Mouse (Mus musculus) embryonic facial prominence, embryonic 13.5 days (tissue): ENCODE results near the gene Cpsf2. TPM values are rescaled to one million over a fixed set of nuclear protein-coding genes. Genes with fewer than 3 reads are reported as not detected.

Source experiments
- ATAC-seq: fragments of 200-750 bp; cut with Nextera tagmentation; 2 replicates; pipeline ENCODE4 v1.8.0; 2017; ENCODE audit warnings: low read depth; ENCODE audit not compliant: insufficient number of reproducible peaks, insufficient read depth, low FRiP score, low TSS enrichment
- H3K27ac ChIP-seq: fragments of 300-500 bp; sonication (generic); 2 replicates; pipeline ENCODE4 v1.5.1; 2015; ENCODE audit warnings: moderate library complexity, mild to moderate bottlenecking, inconsistent platforms
- H3K27me3 ChIP-seq: fragments of 300-500 bp; sonication (generic); 2 replicates; pipeline ENCODE4 v1.6.1; 2015; ENCODE audit warnings: mild to moderate bottlenecking, inconsistent platforms
- H3K36me3 ChIP-seq: fragments of 300-500 bp; sonication (generic); 2 replicates; pipeline ENCODE4 v1.6.1; 2015; ENCODE audit warnings: mild to moderate bottlenecking, inconsistent platforms
- H3K4me1 ChIP-seq: fragments of 300-500 bp; sonication (generic); 2 replicates; pipeline ENCODE4 v1.6.1; 2015; ENCODE audit warnings: inconsistent platforms
- H3K4me2 ChIP-seq: fragments of 300-500 bp; sonication (generic); 2 replicates; pipeline ENCODE4 v1.6.1; 2015; ENCODE audit warnings: moderate library complexity, mild to moderate bottlenecking, inconsistent platforms
- H3K4me3 ChIP-seq: fragments of 300-500 bp; sonication (generic); 2 replicates; pipeline ENCODE4 v1.5.1; 2015; ENCODE audit warnings: mild to moderate bottlenecking, inconsistent platforms
- H3K9ac ChIP-seq: fragments of 300-500 bp; sonication (generic); 2 replicates; pipeline ENCODE4 v1.6.1; 2015; ENCODE audit warnings: mild to moderate bottlenecking, inconsistent platforms
- H3K9me3 ChIP-seq: fragments of 300-500 bp; sonication (generic); 2 replicates; pipeline ENCODE4 v1.6.1; 2016; ENCODE audit warnings: inconsistent platforms
- WGBS: fragments of 180-500 bp; shearing (Covaris S2); methylation state at CpG from one replicate; pipeline ENCODE4 v1.1.7; 2015; ENCODE audit warnings: mixed read lengths; 5-methylcytosine and 5-hydroxymethylcytosine counted together
- polyA plus RNA-seq: library from polyadenylated mRNA; unstranded; fragments of >200 nt; fragmentation: Nextera tagmentation; extraction: Ambion mirVana; gene quantifications from 2 replicates; pipeline ENCODE4 v1.2.1, GENCODE M21; 2015

The Cpsf2 gene
- polyA plus RNA-seq, 1 experiment from 2014 or later = 30.8 TPM

DNA sequence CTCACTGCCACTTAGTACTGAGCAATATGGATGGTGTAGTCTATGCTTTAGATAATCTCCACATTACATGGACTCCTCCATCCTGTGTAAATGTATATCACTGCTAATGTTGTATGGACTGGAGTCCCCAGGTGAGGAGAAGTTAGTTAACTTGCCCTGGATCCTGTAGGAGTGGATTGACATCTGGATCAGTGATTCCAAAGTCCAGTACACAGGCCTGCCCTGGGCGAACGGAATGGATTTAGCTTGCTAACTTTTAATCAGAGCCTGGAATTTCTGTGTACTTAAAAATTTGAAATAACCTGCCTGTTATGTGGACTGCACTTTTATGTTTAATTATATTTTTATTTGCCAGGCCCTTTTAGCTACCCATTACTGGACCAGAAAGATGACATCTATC lies 5.8 kb downstream of the Cpsf2 start:
- no peak for ATAC-seq
- H3K9ac ChIP-seq = no peak overlapping the region
- H3K27me3 ChIP-seq = no peaks in the 10 kb centered on the region
- H3K4me2 ChIP-seq = no peak overlapping the region
- H3K4me1 ChIP-seq = peaks cover 14% of the 10 kb centered on the region
- WGBS = 91% methylated on average over 2 of the region's 2 CpGs
- H3K9me3 ChIP-seq = no peaks in the 10 kb centered on the region
- H3K4me3 ChIP-seq = no peak overlapping the region
- peaks cover 28% of the 10 kb centered on the region for H3K36me3 ChIP-seq
- no peak overlapping the region for H3K27ac ChIP-seq

DNA sequence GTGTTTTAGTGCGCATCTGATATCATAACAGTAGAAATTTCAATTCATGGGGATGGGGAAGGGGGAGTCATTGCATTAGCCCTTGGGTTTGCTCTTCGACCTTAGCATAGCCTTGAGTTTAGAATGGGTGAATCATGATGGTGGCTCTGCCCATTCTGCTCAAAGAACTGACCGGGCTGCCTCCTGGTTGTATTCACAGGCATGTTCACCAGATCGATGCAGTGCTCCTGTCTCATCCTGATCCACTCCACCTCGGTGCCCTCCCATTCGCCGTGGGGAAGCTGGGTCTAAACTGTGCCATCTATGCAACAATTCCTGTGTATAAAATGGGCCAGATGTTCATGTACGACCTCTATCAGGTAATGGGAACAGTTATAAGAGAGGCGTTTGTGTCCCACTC lies 7.2 kb downstream of the Cpsf2 start:
- H3K27ac ChIP-seq = no peak overlapping the region
- H3K9me3 ChIP-seq = no peaks in the 10 kb centered on the region
- H3K4me2 ChIP-seq = no peak overlapping the region
- H3K36me3 ChIP-seq = peaks cover 41% of the 10 kb centered on the region
- H3K4me1 ChIP-seq = 0 out of 2 replicates have a peak, but pooled peaks cover 3% of the 10 kb centered on the region
- no peak overlapping the region for H3K9ac ChIP-seq
- H3K4me3 ChIP-seq = no peak overlapping the region
- ATAC-seq = no peak
- H3K27me3 ChIP-seq = no peaks in the 10 kb centered on the region
- 93% methylated on average over 9 of the region's 9 CpGs for WGBS

DNA sequence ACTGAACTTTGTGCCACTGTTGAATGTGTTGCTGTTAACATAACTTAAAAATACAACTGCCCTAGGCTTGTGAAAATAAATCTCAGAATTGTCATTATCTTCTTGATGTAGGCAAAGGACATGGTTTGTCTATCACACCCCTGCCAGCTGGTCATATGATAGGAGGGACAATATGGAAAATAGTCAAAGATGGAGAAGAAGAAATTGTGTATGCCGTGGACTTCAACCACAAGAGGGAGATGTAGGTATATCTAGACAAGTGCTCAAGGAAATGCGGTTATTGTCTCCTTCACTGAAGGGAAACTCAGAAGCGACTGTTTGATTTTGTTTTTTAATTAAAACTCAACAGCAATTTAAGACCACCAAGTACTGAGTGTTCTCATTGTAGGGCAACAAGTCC lies 9.3 kb downstream of the Cpsf2 start:
- Histone ChIP-seq H3K36me3 (peaks cover 60% of the 10 kb centered on the region), H3K27ac (no peak overlapping the region), H3K4me3 (no peak overlapping the region), H3K4me2 (no peak overlapping the region), H3K9me3 (no peaks in the 10 kb centered on the region), H3K4me1 (no peaks in the 10 kb centered on the region), H3K9ac (no peak overlapping the region), H3K27me3 (no peaks in the 10 kb centered on the region)
- WGBS = 57% methylated on average over 3 of the region's 3 CpGs
- no peak for ATAC-seq

DNA sequence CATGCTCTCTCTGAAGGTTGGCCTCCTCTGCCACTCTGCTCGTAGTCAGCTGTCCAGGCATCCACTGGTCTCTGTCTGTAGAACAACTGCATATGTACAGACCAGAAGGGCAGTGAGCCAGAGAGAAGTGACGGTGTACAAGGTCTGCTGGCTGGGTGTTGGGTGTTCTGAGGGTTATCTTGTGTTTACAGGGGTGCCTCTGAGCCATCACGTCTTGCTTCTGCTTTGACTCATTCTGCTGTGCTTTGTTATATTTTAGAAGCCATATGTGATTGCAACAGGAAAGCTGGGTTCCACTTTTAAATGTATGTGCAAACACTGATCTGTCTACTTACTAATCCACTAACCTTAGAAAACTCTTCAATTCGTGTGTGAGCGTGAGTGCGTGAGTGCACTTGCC lies 11.9 kb downstream of the Cpsf2 start:
- ATAC-seq = no peak
- peaks cover 83% of the 10 kb centered on the region for H3K36me3 ChIP-seq
- no peaks in the 10 kb centered on the region for H3K9me3 ChIP-seq
- H3K4me3 ChIP-seq = no peak overlapping the region
- no peak overlapping the region for H3K4me2 ChIP-seq
- H3K9ac ChIP-seq = no peak overlapping the region
- no peaks in the 10 kb centered on the region for H3K4me1 ChIP-seq
- no peak overlapping the region for H3K27ac ChIP-seq
- 84% methylated on average over 6 of the region's 6 CpGs for WGBS
- no peaks in the 10 kb centered on the region for H3K27me3 ChIP-seq

DNA sequence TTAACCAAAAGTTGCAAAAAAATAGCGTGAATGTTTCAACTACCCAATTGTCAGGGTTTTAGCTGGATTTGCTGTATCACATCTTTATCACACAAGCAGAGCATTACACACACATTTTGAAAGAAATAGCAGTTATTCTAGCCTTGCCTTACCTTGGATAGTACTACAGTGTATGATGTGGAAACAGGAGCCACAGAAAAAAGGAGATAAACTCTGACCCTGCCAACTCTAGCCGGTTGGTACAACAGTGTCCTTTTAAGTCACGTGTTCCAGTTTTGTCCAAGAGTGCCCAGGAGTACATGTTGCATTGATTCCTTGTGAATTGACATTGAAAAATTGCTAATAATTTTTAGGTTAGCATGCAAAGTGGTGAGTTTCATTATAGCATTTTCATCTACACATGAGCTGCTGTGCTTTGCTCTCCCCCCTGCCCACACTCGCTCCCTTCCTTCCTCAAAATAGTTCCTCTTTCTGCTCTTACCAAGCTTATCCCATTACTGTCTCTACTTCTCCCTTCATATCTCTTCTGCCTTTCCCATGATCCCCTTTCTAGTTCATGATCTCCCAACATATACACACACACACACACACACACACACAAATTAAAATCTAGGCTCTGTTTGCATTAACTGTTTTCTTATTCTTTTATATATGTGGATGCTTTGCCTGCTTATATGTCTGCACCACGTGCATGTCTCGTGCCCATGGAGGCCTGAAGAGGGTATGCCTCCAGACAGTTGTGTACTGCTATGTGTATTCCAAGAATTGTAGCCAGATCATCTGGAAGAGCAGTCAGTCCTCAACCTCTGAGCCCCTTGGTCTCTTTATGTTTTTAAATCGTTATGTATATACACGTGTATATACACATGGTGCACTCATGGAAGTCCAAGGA lies 19.0 kb downstream of the Cpsf2 start:
- Histone ChIP-seq H3K36me3 (peaks cover 80% of the 10 kb centered on the region), H3K4me1 (no peaks in the 10 kb centered on the region), H3K27me3 (no peaks in the 10 kb centered on the region), H3K9me3 (no peaks in the 10 kb centered on the region), H3K4me3 (no peak overlapping the region), H3K27ac (no peak overlapping the region), H3K4me2 (no peak overlapping the region), H3K9ac (no peak overlapping the region)
- ATAC-seq = no peak
- WGBS = 96% methylated on average over 8 of the region's 8 CpGs

DNA sequence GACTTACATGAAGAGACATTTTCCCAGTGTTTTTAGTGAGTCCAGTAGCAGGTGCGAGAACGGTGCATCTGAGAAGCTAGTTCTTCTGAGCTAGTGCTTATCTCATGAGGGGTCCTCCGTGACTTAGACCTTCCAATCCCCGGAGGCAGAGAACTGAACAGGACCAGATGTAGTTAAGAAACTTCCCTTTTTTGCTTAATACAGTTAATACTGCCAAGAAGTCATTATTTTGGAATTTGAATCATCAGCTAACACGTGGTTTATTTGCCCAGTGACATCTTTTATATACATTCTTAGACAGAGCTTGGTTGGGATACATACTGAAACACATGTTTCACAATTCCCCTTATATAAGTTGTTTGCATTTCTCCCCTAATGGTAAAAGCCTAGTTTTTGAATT lies 23.1 kb downstream of the Cpsf2 start:
- Histone ChIP-seq H3K4me3 (no peak overlapping the region), H3K4me2 (no peak overlapping the region), H3K36me3 (peaks cover 81% of the 10 kb centered on the region), H3K27me3 (no peaks in the 10 kb centered on the region), H3K27ac (no peak overlapping the region), H3K9ac (no peak overlapping the region), H3K4me1 (no peaks in the 10 kb centered on the region), H3K9me3 (no peaks in the 10 kb centered on the region)
- WGBS = 93% methylated on average over 5 of the region's 5 CpGs
- no peak for ATAC-seq

DNA sequence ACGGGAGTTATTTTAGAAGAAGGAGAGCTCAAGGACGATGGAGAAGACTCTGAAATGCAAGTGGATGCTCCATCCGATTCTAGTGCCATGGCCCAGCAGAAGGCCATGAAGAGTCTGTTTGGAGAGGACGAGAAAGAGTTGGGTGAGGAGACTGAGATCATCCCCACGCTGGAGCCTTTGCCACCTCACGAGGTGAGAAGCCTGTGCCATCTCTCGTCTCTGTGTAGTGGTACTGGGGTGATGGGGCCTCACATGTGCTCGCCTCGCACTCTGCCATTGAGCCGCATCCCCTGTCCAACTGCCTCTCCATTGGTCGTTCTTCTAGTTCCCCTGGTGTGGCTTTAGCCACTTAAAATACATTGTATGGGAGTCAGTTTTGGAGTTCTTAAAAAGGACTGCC lies 25.0 kb downstream of the Cpsf2 start:
- Histone ChIP-seq H3K4me2 (no peak overlapping the region), H3K36me3 (peaks cover 79% of the 10 kb centered on the region), H3K27ac (no peak overlapping the region), H3K9ac (no peak overlapping the region), H3K4me3 (no peak overlapping the region), H3K4me1 (no peaks in the 10 kb centered on the region), H3K27me3 (no peaks in the 10 kb centered on the region), H3K9me3 (no peaks in the 10 kb centered on the region)
- WGBS = 91% methylated on average over 11 of the region's 11 CpGs
- ATAC-seq = no peak

DNA sequence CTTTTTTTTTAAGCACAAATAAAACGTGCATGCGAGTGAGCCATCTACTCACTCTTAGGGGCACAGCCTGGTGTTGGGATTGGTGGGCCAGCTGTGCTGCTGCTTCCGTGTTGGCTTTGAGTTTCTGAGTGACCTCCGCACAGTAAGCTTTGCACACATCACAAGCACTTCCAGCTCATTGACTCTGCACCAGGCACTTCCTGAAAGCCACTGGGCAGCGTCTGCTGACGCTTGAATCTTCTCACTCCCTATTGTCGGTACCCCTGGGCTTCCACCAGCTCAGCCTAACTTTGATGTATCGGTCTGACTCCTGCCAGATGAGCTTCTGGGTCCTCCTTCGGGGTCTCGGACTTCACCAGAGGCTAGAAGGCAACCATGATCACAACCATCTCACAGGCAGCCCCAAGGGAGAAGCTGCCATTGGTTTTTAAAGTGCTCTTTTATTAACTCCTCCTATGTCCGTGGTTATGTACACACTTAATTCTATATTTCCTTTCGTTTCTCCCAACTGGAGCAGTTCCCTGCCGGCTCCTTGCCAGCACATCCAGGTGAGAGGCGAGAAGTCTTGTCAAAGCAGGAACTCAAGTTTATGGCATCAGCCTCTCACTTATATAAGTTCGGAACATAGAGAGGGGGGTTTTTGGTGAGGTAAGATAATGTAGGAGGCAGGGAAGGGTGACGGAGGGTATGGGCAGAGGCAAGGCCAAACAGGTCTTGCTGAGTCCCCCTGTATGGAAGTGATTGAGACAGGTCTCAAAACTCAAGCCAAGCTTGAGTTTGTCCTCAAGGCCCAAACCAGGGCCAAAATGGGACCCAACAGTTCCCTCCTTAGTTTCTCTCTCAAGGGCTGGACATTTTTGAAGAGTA lies 32.6 kb downstream of the Cpsf2 start:
- Histone ChIP-seq H3K9me3 (no peaks in the 10 kb centered on the region), H3K4me1 (no peaks in the 10 kb centered on the region), H3K27ac (no peak overlapping the region), H3K4me2 (no peak overlapping the region), H3K4me3 (no peak overlapping the region), H3K36me3 (peaks cover 15% of the 10 kb centered on the region), H3K9ac (no peak overlapping the region), H3K27me3 (no peaks in the 10 kb centered on the region)
- WGBS = 85% methylated on average over 16 of the region's 16 CpGs
- no peak for ATAC-seq

DNA sequence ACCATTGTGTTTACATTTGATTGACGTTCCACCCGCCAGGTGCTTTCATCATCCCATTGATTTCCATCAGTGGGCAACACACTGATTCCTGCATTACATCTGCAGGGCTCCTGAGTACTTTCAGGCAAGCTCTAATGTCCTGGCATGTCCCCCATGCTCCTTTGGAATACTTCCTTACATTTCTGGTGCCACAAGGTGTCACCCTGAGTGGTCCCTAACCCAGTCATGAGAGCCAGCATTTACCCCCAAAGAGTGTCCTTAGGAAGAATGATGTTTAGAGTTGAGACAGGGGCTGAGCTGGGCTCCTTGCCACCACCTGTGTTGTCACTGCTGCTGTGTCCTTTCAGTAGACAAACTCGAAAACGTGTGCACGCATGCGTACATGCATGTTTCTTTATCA lies 33.8 kb downstream of the Cpsf2 start:
- Histone ChIP-seq H3K4me3 (no peak overlapping the region), H3K27me3 (no peaks in the 10 kb centered on the region), H3K4me1 (no peaks in the 10 kb centered on the region), H3K4me2 (no peak overlapping the region), H3K9me3 (no peaks in the 10 kb centered on the region), H3K27ac (no peak overlapping the region), H3K9ac (no peak overlapping the region), H3K36me3 (peaks cover 8% of the 10 kb centered on the region)
- WGBS = 94% methylated on average over 6 of the region's 6 CpGs
- ATAC-seq = no peak

DNA sequence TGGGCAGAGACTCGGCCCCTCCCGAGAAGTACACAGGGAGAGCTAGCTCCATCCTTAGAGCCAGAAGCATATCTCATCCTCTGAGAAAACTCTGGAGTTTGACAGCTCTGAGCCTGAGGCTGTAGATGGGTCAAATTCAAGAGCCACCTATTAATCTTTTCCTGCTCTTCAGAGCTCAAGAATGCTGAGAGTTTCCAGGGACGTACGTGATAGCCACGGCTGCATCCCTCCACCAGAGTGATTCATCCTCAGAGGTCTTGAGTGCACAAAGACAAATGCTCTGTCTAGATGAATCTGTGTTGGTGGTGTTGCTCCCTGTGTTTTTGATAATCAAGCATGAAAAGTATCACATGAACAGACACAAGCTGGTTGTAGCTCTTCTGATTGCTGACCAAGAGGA lies 38.6 kb downstream of the Cpsf2 start:
- no peaks in the 10 kb centered on the region for H3K4me1 ChIP-seq
- no peak overlapping the region for H3K4me3 ChIP-seq
- WGBS = 46% methylated on average over 5 of the region's 5 CpGs
- H3K36me3 ChIP-seq = no peaks in the 10 kb centered on the region
- no peaks in the 10 kb centered on the region for H3K9me3 ChIP-seq
- ATAC-seq = no peak
- no peak overlapping the region for H3K4me2 ChIP-seq
- H3K9ac ChIP-seq = no peak overlapping the region
- no peaks in the 10 kb centered on the region for H3K27me3 ChIP-seq
- H3K27ac ChIP-seq = no peak overlapping the region

DNA sequence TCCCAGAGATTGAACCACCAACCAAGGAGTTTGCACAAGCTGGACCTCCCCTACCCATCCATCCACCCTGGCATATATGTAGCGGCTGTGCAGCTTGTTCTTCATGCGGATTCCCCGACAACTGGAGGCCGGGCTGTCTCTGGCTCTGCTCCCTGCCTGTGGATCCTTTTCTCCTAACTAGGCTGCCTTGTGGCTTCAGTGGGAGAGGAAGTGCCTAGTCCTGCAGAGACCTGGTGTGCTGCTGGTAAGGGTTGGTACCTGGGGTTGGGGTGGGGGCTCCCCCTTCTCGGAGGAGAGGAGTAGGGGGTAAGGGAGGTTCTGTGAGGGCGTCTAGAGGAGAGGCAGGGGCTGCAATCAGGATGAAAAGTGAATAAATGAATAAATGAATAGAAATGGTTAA lies 39.3 kb downstream of the Cpsf2 start:
- no peak for ATAC-seq
- H3K9me3 ChIP-seq = no peaks in the 10 kb centered on the region
- no peaks in the 10 kb centered on the region for H3K4me1 ChIP-seq
- H3K27ac ChIP-seq = no peak overlapping the region
- no peak overlapping the region for H3K4me3 ChIP-seq
- H3K9ac ChIP-seq = no peak overlapping the region
- no peak overlapping the region for H3K4me2 ChIP-seq
- no peaks in the 10 kb centered on the region for H3K36me3 ChIP-seq
- 85% methylated on average over 6 of the region's 6 CpGs for WGBS
- H3K27me3 ChIP-seq = no peaks in the 10 kb centered on the region

DNA sequence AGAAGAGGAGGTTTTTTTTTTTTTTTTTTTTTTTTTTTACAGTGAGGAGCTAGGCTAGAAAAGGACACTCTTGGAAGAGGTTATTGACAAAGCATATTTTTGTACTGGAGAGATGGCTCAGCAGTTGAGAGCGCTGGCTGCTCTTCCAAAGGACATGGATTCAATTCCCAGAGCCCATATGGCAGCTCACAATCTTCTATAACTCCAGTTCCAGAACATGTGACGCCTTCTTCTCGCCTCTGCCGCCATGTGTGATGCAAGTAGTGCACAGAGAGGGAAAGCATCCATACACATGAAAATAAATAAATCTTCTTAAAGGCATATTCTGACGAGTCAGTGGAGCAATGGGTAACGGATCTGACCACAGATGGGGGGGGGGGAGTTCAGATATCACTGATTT lies 46.1 kb downstream of the Cpsf2 start:
- Histone ChIP-seq H3K9me3 (no peaks in the 10 kb centered on the region), H3K4me2 (no peak overlapping the region), H3K4me3 (no peak overlapping the region), H3K36me3 (no peaks in the 10 kb centered on the region), H3K4me1 (no peaks in the 10 kb centered on the region), H3K27me3 (no peaks in the 10 kb centered on the region), H3K9ac (no peak overlapping the region), H3K27ac (no peak overlapping the region)
- WGBS = 84% methylated on average over 6 of the region's 6 CpGs
- ATAC-seq = no peak
